7 mouse cellular contexts compared by ENCODE assay signal in the genomic region with DNA sequence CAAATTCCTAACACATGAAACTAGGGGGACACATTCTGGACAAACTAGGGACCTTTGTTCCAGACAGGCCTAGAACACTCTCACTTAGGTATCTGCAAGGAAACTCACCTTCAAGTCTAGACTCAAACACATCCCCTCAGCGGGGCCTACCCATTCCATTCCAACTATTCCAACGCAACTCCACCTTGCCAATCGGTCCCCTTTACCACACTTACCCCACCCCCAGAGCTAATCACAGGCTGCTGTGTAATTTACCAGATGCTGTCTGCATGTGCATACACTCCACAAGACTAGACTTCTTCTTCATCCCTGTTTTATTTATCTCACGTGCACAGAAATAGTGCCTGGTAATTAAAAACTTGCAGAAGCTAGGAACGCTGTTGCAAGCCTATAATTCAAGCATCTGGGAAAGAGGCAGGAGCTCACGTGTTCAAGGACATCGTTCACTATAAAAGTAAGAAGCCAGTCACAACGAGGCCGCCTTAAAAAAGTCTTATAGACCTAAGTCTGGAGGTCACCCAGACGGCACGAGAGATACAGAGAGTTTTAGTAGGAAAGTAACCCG. TPM values are rescaled to one million over a fixed set of nuclear protein-coding genes. Genes with fewer than 3 reads are reported as not detected.
DNase-seq lines count a peak whose midpoint lies in the region; ATAC-seq and TF ChIP-seq lines count a peak whose summit lies in the region.

No protein-coding gene starts in this region.

- 13% methylated on average over 12 of the region's 12 CpGs for WGBS in lung, embryonic 14.5 days
- WGBS in embryonic facial prominence, embryonic 10.5 days: 21% methylated on average over 12 of the region's 12 CpGs
- 22% methylated on average over 12 of the region's 12 CpGs for WGBS in hindbrain, embryonic 14.5 days
- WGBS in midbrain, embryonic 15.5 days: 24% methylated on average over 12 of the region's 12 CpGs

- ATAC-seq in lung, embryonic 14.5 days (ENCODE audit: insufficient read depth): no peak
- no peak for ATAC-seq in hindbrain, embryonic 14.5 days (ENCODE audit: low FRiP score)
- no peak for ATAC-seq in midbrain, embryonic 15.5 days (replicated peaks)

- H3K4me1 ChIP-seq in lung, embryonic 14.5 days (ENCODE audit: insufficient read depth): 0 out of 2 replicates have a peak, but pooled peaks cover 8% of the 10 kb centered on the region
- peaks cover 15% of the 10 kb centered on the region for H3K4me1 ChIP-seq in embryonic facial prominence, embryonic 10.5 days
- H3K4me1 ChIP-seq in hindbrain, embryonic 14.5 days (replicated peaks; ENCODE audit: control insufficient read depth, insufficient read depth, low read length): peaks cover 13% of the 10 kb centered on the region
- H3K4me1 ChIP-seq in midbrain, embryonic 15.5 days: peaks cover 17% of the 10 kb centered on the region

- no peak for TF ChIP-seq CTCF in lung, embryonic 14.5 days (IDR thresholded peaks at IDR 0.05; ENCODE audit: low read depth)

- peak overlapping the region; percentile 79 for H3K4me2 ChIP-seq in lung, embryonic 14.5 days
- H3K4me2 ChIP-seq in hindbrain, embryonic 14.5 days (replicated peaks): peak overlapping the region; percentile 70
- peak overlapping the region; percentile 56 for H3K4me2 ChIP-seq in midbrain, embryonic 15.5 days

- H3K9ac ChIP-seq in lung, embryonic 14.5 days: peak overlapping the region; percentile 87
- H3K9ac ChIP-seq in hindbrain, embryonic 14.5 days: peak overlapping the region; percentile 87
- peak overlapping the region; percentile 85 for H3K9ac ChIP-seq in midbrain, embryonic 15.5 days

- intact Hi-C loops in left cerebral cortex, postnatal 4 days (cut with DNase I): no loop called here

- peak overlapping the region; percentile 85 for H3K4me3 ChIP-seq in lung, embryonic 14.5 days (ENCODE audit: low read depth, low read length)
- peak overlapping the region; percentile 93 for H3K4me3 ChIP-seq in embryonic facial prominence, embryonic 10.5 days
- H3K4me3 ChIP-seq in hindbrain, embryonic 14.5 days (replicated peaks; ENCODE audit: low read length): peak overlapping the region; percentile 90
- peak overlapping the region; percentile 65 for H3K4me3 ChIP-seq in midbrain, embryonic 15.5 days

- DNase-seq in lung, embryonic 14.5 days: no peak
- no peak for DNase-seq in lung, postnatal 4 days
- DNase-seq in embryonic facial prominence, embryonic 10.5 days (ENCODE audit: low spot score): no peak
- DNase-seq in hindbrain, embryonic 14.5 days (ENCODE audit: low spot score): no peak
- DNase-seq in right cerebral cortex, postnatal 36 days (ENCODE audit: low spot score in 2 of 2): no peak
- no peak for DNase-seq in left cerebral cortex, postnatal 4 days

- no peaks in the 10 kb centered on the region for H3K27me3 ChIP-seq in lung, embryonic 14.5 days (ENCODE audit: insufficient read depth, low read length)
- H3K27me3 ChIP-seq in embryonic facial prominence, embryonic 10.5 days (replicated peaks; ENCODE audit: low read depth, poor library complexity, severe bottlenecking): no peaks in the 10 kb centered on the region
- H3K27me3 ChIP-seq in hindbrain, embryonic 14.5 days (ENCODE audit: control insufficient read depth, insufficient read depth, low read length): no peaks in the 10 kb centered on the region
- H3K27me3 ChIP-seq in midbrain, embryonic 15.5 days (replicated peaks): no peaks in the 10 kb centered on the region

- H3K9me3 ChIP-seq in lung, embryonic 14.5 days (ENCODE audit: low read depth, low read length): no peaks in the 10 kb centered on the region
- H3K9me3 ChIP-seq in embryonic facial prominence, embryonic 10.5 days: no peaks in the 10 kb centered on the region
- no peaks in the 10 kb centered on the region for H3K9me3 ChIP-seq in hindbrain, embryonic 14.5 days (ENCODE audit: control insufficient read depth, low read length)
- no peaks in the 10 kb centered on the region for H3K9me3 ChIP-seq in midbrain, embryonic 15.5 days

- H3K27ac ChIP-seq in lung, embryonic 14.5 days (ENCODE audit: low read depth): no peak overlapping the region
- H3K27ac ChIP-seq in embryonic facial prominence, embryonic 10.5 days (replicated peaks): peak overlapping the region; percentile 92
- no peak overlapping the region for H3K27ac ChIP-seq in hindbrain, embryonic 14.5 days
- no peak overlapping the region for H3K27ac ChIP-seq in midbrain, embryonic 15.5 days

- H3K36me3 ChIP-seq in lung, embryonic 14.5 days (ENCODE audit: insufficient read depth): 0 out of 2 replicates have a peak, but pooled peaks cover 9% of the 10 kb centered on the region
- peaks cover 18% of the 10 kb centered on the region for H3K36me3 ChIP-seq in embryonic facial prominence, embryonic 10.5 days (replicated peaks)
- H3K36me3 ChIP-seq in hindbrain, embryonic 14.5 days (replicated peaks; ENCODE audit: control insufficient read depth, insufficient read depth): peaks cover 9% of the 10 kb centered on the region; the same call in 1 of the 2 replicates
- no peaks in the 10 kb centered on the region for H3K36me3 ChIP-seq in midbrain, embryonic 15.5 days (replicated peaks)

RNA-seq across cellular contexts. Expression of a gene that starts 1.0 kb away (rescaled TPM):
- polyA plus RNA-seq in lung, embryonic 14.5 days (2014; fragmentation: Nextera tagmentation; extraction: Ambion mirVana): 53.6 and 53.8 TPM in 2 replicates
- 60.1 and 66.2 TPM in 2 replicates for polyA plus RNA-seq in embryonic facial prominence, embryonic 10.5 days (2016; fragmentation: Nextera tagmentation; extraction: Ambion mirVana)
- 66.1 and 66.7 TPM in 2 replicates for polyA plus RNA-seq in hindbrain, embryonic 14.5 days (2014; fragmentation: Nextera tagmentation; extraction: Ambion mirVana)
- 62.6 and 66.2 TPM in 2 replicates for polyA plus RNA-seq in midbrain, embryonic 15.5 days (2015; fragmentation: Nextera tagmentation; extraction: Ambion mirVana)
- 10 to 100 TPM; 45.2 to 52.1 TPM for total RNA-seq in left cerebral cortex, postnatal 4 days (2021)

RNA-seq across cellular contexts. Expression of a gene that starts 15.9 kb away (rescaled TPM):
- 10.5 and 19.0 TPM in 2 replicates for polyA plus RNA-seq in lung, embryonic 14.5 days (2014; fragmentation: Nextera tagmentation; extraction: Ambion mirVana)
- 13.9 and 14.3 TPM in 2 replicates for polyA plus RNA-seq in embryonic facial prominence, embryonic 10.5 days (2016; fragmentation: Nextera tagmentation; extraction: Ambion mirVana)
- polyA plus RNA-seq in hindbrain, embryonic 14.5 days (2014; fragmentation: Nextera tagmentation; extraction: Ambion mirVana): 14.5 and 25.4 TPM in 2 replicates
- polyA plus RNA-seq in midbrain, embryonic 15.5 days (2015; fragmentation: Nextera tagmentation; extraction: Ambion mirVana): 20.2 and 22.7 TPM in 2 replicates
- 1 to 10 TPM; 4.9 TPM for total RNA-seq in left cerebral cortex, postnatal 4 days (2021)

RNA-seq across cellular contexts. Expression of a gene that starts 38.3 kb away (rescaled TPM):
- 262 and 275 TPM in 2 replicates for polyA plus RNA-seq in lung, embryonic 14.5 days (2014; fragmentation: Nextera tagmentation; extraction: Ambion mirVana)
- 362 and 367 TPM in 2 replicates for polyA plus RNA-seq in embryonic facial prominence, embryonic 10.5 days (2016; fragmentation: Nextera tagmentation; extraction: Ambion mirVana)
- 938 and 954 TPM in 2 replicates for polyA plus RNA-seq in hindbrain, embryonic 14.5 days (2014; fragmentation: Nextera tagmentation; extraction: Ambion mirVana)
- polyA plus RNA-seq in midbrain, embryonic 15.5 days (2015; fragmentation: Nextera tagmentation; extraction: Ambion mirVana): 787 and 795 TPM in 2 replicates
- 100 to 1,000 TPM; 535 to 639 TPM for total RNA-seq in left cerebral cortex, postnatal 4 days (2021)
